Mouse (Mus musculus): ENCODE data around the gene Pld1. TPM values are rescaled to one million over a fixed set of nuclear protein-coding genes. Genes with fewer than 3 reads are reported as not detected.

Pld1 gene
- under 1 TPM; 0.29 to 0.50 TPM for total RNA-seq (2023)

GRCm38 (mm10) chr3:27938381-27939323 is at the start of gene Pld1:
Gene Pld1 (plus strand): TSS chr3:27938695.

DNA sequence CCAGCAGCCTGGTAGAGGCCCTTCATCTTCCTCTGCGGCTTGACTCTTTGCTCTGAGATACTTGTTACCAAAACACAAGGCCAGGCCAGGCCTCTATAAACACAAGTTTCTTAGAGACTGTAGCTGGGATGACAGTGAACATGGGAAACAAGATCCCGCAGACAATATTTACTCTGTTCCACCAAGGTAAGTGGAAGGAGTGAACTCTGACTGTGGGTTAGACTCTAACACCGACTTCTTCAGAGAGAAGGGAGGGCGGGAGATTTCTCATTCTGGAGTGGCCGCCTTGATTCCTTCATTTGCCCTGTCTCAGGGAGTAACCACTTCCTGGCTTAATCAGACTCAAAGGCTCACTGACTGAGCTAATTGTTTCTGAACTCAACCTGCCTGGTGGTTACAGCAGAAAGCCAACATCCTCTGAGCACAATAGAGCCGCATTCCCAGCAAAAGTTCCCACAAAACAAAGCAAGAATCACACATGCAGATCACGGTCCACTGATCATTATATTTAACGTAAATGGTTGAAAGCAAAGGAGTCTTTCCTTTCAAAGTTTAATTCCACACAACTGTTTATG is 42.1 kb upstream of the Pld1 start, which contains the start of gene Tmem212:
Gene Tmem212, minus strand, starts transcription at position 51 of the 575 bp plus-strand sequence.

Other genes with a start within 250 kb of the Pld1 start
- gene Fndc3b, start 227.4 kb upstream of the Pld1 start, total RNA-seq (2023): 1 to 10 TPM; 1.2 to 3.0 TPM
- gene Tmem212, start 42.3 kb upstream of the Pld1 start, total RNA-seq (2023): not detected